Mouse (Mus musculus) ZHBTc4 (cell line): ENCODE data around the gene Gm5622.
"Not testable (repeated sequence)": the region's sequence is repeated elsewhere in the genome, so short reads cannot be mapped to it uniquely, and the experiment has no call there.

Experiments
- DNase-seq: peaks from one replicate; pipeline ENCODE4 v3.0.0-alpha.2; 2011; ENCODE audit warnings: low read depth, low spot score

Gm5622 gene

DNA sequence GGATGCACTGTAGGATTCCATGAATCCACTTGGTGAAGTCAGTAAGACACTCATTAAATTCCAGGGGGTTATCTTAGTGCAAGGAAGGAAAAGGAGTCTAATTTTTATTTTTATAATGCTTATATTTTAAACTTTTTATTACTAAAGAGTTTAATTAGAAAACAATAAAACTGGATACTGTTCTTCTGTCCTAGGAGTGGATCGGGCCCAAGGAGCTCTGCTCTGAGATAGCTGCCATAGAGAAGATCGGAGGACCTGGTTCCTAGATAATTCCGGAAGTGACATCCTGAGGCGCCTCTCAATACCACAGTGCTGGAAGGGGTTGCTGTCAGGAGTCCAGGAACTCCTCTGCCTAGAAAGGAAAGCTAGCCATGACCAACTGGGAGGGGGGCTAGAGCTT is at the start of gene Gm5622:
Gene Gm5622 (plus strand): TSS at position 301 of the 400 bp plus-strand sequence.
- no peak for DNase-seq

DNA sequence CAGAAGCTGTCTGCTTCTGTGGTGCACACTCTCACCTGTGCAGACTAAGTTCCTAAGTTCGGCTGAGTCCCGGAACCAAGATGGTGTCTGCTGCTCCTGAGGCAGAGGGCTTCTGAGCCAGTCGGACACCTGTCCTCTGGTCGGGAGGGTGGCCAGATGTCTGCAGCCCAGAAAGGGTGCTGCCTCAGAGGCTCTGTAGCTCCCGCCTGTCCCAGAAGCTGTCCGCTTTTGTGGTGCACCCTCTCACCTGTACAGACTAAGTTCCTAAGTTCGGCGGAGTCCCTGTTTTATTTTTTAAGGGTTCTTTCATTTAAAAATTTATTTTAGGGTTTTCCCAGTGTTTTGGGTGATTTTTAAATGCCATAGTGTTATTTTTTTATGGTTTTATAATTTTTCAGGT is 45.2 kb upstream of the Gm5622 start:
- DNase-seq, result peak; percentile 53

DNA sequence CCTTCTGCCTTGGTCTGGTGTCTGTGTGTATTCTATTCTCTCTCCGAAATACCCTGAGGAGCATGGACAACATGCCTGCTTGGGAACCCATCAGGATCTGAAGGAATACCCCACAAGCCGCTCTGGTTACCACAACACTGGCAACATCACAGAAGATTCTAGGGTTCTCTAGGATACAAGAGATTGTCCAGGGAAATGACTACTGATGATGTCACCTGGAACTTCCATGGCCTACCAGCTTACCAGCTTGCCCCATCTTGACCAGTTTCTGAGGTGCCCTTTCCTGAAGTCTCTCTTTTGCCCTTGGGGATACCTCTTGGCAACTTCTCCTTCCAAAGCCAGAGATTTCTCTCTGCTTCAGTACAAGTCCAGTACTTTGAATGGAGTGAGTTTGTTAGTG is 21.4 kb downstream of the Gm5622 start, which contains the start of gene Gm17175:
Gene Gm17175 (minus strand): TSS at position 101 of the 400 bp plus-strand sequence.
- not testable (repeated sequence) for DNase-seq

DNA sequence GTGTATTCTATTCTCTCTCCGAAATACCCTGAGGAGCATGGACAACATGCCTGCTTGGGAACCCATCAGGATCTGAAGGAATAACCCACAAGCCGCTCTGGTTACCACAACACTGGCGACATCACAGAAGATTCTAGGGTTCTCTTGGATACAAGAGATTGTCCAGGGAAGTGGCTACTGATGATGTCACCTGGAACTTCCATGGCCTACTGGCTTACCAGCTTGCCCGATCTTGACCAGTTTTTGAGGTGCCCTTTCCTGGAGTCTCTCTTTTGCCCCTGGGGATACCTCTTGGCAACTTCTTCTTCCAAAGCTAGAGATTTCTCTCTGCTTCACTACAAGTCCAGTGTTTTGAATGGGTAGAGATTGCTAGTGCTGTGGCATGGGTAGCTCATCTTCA is 39.4 kb downstream of the Gm5622 start, which contains the start of gene Gm17174:
Gene Gm17174 (minus strand): TSS at position 101 of the 400 bp plus-strand sequence.
- not testable (repeated sequence) for DNase-seq

DNA sequence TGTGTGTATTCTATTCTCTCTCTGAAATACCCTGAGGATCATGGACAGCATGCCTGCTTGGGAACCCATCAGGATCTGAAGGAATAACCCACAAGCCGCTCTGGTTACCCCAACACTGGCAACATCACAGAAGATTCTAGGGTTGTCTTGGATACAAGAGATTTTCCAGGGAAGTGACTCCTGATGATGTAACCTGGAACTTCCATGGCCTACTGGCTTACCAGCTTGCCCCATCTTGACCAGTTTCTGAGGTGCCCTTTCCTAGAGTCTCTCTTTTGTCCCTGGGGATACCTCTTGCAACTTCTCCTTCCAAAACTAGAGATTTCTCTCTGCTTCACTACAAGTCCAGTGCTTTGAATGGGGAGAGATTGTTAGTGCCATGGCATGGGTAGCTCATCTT is 58.6 kb downstream of the Gm5622 start, which contains the start of gene Gm17078:
Gene Gm17078 (minus strand): TSS at position 101 of the 400 bp plus-strand sequence.
- no peak for DNase-seq

DNA sequence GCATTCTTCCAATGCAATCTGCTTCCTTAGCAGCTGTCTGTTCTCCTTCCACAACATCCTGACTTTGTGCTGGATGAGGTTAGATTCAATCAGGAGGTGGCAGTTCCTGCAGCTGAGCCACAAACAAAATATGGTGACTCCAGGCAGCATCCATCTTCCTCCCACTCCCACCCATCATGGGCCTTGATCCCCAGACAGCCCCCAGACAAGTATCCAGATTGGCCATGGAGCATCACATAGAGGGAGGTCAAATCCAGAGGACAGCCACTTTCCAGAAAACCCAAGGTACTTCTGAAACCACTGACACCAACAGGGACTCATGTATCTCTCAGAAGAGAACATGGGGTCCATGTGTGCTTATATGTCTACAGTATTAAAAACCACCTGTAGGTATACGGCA is 79.8 kb downstream of the Gm5622 start:
- not testable (repeated sequence) for DNase-seq

DNA sequence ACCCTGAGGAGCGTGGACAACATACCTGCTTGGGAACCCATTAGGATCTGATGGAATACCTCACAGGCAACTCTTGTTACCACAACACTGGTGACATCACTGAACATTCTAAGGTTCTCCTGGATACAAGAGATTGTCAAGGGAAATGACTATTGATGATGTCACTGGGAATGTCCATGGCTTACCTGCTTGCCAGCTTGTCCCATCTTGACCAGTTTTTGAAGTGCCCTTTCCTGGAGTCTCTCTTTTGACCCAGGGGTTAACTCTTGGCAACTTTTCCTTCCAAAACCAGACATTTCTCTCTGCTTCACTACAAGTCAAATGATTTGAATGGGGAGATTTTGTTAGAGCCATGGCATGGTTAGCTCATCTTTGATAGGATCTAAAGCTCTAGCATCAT is 83.0 kb downstream of the Gm5622 start, which contains the start of gene Gm4181:
Gene Gm4181 (minus strand): TSS at position 101 of the 400 bp plus-strand sequence.
- DNase-seq, result not testable (repeated sequence)

DNA sequence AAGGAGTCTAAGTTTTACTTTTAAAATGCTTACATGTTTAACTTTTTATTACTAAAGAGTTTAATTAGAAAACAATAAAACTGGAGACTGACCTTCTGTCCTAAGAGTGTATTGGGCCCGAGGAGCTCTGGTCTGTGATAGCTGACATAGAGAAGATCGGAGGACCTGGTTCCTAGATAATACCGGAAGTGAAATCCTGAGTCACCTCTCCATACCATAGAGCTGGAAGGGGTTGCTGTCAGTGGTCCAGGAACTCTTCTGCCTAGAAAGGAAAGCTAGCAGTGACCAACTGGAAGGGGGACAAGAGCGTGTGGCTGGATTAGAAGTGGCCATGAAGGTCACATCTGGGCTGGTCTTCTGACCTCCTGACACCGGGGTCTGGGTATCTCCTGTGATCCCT is 124.7 kb downstream of the Gm5622 start:
- no peak for DNase-seq

DNA sequence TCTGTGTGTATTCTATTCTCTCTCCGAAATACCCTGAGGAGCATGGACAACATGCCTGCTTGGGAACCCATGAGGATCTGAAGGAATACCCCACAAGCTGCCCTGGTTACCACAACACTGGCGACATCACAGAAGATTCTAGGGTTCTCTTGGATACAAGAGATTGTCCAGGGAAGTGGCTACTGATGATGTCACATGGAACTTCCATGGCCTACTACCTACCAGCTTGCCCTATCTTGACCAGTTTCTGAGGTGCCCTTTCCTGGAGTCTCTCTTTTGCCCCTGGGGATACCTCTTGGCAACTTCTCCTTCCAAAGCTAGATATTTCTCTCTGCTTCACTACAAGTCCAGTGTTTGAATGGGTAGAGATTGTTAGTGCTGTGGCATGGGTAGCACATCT is 142.8 kb downstream of the Gm5622 start, which contains the start of gene Gm17079:
Gene Gm17079 (minus strand): TSS at position 101 of the 400 bp plus-strand sequence.
- DNase-seq, result not testable (repeated sequence)
